Mouse (Mus musculus): ENCODE measurements at regions not wholly inside any gene's neighbourhood (a gene's known extent, or its start where the extent isn't known, plus 50 kb on each side); places are given as distances from the start of the nearest gene placed in this dataset.

DNA sequence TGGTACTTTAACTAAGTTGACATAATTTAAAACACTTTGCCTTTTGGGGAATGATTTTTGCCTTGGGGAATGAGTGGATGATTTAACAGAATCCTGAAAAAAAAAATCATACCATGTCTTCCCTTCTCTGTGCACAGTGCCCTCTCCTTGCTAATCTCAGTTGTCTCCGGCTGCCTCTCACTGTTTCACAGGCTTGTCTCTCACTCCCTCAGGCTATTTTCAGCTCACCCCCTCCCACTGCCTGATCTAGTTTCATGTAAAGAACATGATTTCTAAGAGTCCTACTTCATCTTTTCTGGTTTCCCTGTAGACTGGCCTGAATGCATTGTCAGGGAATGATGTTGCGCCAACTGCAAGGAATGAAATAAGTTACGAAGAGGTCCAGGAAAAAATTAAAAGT lies 231.2 kb downstream of the Brinp2 start:
- no peak overlapping the region for H3K27ac ChIP-seq

DNA sequence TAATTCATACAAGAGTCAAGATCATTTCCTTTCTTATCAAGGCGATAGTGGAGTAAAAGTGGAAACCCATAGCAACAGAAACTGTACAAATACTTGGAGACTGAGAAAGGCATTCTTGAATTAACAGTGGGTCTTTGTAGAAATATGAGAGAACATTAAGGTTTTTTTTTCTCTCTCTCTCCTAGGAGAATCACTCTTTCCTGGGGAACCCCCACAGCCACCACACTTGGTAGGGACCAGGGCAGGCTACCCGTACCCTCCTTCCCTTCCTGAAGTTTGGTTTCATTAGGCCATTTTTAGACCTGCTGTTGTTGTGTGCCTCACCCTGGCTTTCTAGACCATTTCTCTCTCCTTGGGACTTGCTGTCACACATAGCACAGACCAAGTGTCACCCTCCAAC lies 229.9 kb downstream of the Brinp2 start:
- WGBS: 70% methylated on average over 2 of the region's 2 CpGs

More for the DNA sequence above, 231.2 kb downstream of the Brinp2 start:
- no peaks in the 10 kb centered on the region for H3K27me3 ChIP-seq (ENCODE audit: insufficient read depth, low read length)
- H3K9ac ChIP-seq (replicated peaks; ENCODE audit: low read length): no peak overlapping the region
- H3K4me3 ChIP-seq (ENCODE audit: low read length): no peak overlapping the region
- DNase-seq (ENCODE audit: low spot score) (peak; percentile 13), ATAC-seq (no peak)
- no peaks in the 10 kb centered on the region for H3K9me3 ChIP-seq (ENCODE audit: low read length)
- no peaks in the 10 kb centered on the region for H3K36me3 ChIP-seq (ENCODE audit: insufficient read depth, low read length)
- no peak for TF ChIP-seq CTCF (IDR thresholded peaks at IDR 0.05; ENCODE audit: low read depth)
- no peaks in the 10 kb centered on the region for H3K4me1 ChIP-seq (ENCODE audit: insufficient read depth, low read length)
- no peak overlapping the region for H3K4me2 ChIP-seq (ENCODE audit: low read depth, low read length)
- WGBS: 77% methylated on average over 3 of the region's 3 CpGs

GRCm38 (mm10) chr1:158129243-158129770 lies 226.8 kb downstream of the Brinp2 start:
- 96% methylated on average over 3 of the region's 3 CpGs for WGBS

More for the DNA sequence above, 229.9 kb downstream of the Brinp2 start:
- TF ChIP-seq CTCF (IDR thresholded peaks at IDR 0.05; ENCODE audit: low read depth): no peak
- Histone ChIP-seq H3K9ac (replicated peaks; ENCODE audit: low read length) (no peak overlapping the region), H3K4me2 (ENCODE audit: low read depth, low read length) (no peak overlapping the region), H3K27me3 (ENCODE audit: insufficient read depth, low read length) (no peaks in the 10 kb centered on the region), H3K4me3 (ENCODE audit: low read length) (no peak overlapping the region), H3K36me3 (ENCODE audit: insufficient read depth, low read length) (no peaks in the 10 kb centered on the region), H3K9me3 (ENCODE audit: low read length) (no peaks in the 10 kb centered on the region), H3K27ac (no peak overlapping the region), H3K4me1 (ENCODE audit: insufficient read depth, low read length) (no peaks in the 10 kb centered on the region)
- no peak for DNase-seq (ENCODE audit: low spot score)
- ATAC-seq: no peak

DNA sequence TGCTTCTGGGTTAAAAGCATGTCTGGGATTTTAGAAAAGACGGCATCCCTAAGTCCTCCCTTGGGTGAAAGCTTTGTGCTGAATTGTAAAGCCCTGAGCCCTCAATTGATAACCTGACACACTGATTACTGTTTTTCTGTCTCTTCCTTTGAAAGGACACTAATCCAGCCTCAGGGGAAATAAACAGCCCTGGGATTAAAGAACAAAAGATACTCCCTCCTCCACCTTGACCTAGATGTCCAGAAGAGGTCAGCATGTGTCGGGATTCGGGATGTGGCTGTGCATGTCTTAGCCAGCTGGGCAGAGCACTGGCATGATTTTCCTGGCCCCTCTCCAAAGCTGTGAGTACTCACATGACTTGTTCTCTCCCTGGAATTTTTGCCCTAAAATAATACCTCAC lies 208.6 kb downstream of the Brinp2 start:
- Histone ChIP-seq H3K27me3 (ENCODE audit: insufficient read depth, low read length) (no peaks in the 10 kb centered on the region), H3K36me3 (ENCODE audit: insufficient read depth, low read length) (no peaks in the 10 kb centered on the region), H3K27ac (no peak overlapping the region), H3K4me3 (ENCODE audit: low read length) (no peak overlapping the region), H3K9ac (replicated peaks; ENCODE audit: low read length) (no peak overlapping the region), H3K4me2 (ENCODE audit: low read depth, low read length) (no peak overlapping the region), H3K4me1 (ENCODE audit: insufficient read depth, low read length) (peaks cover 6% of the 10 kb centered on the region; the same call in 1 of the 2 replicates), H3K9me3 (ENCODE audit: low read length) (no peaks in the 10 kb centered on the region)
- 7% methylated on average over 3 of the region's 3 CpGs for WGBS
- DNase-seq (ENCODE audit: low spot score): peak; percentile 77
- no peak; the same call in 1 of the 2 replicates for TF ChIP-seq CTCF (IDR thresholded peaks at IDR 0.05; ENCODE audit: low read depth)
- 0 out of 2 replicates have a peak, but pooled peaks have one; percentile 59 for ATAC-seq

More at GRCm38 (mm10) chr1:158129243-158129770, 226.8 kb downstream of the Brinp2 start:
- Histone ChIP-seq H3K36me3 (ENCODE audit: insufficient read depth, low read length) (no peaks in the 10 kb centered on the region), H3K4me3 (ENCODE audit: low read length) (no peak overlapping the region), H3K4me2 (ENCODE audit: low read depth, low read length) (no peak overlapping the region), H3K9me3 (ENCODE audit: low read length) (no peaks in the 10 kb centered on the region), H3K27me3 (ENCODE audit: insufficient read depth, low read length) (no peaks in the 10 kb centered on the region), H3K4me1 (ENCODE audit: insufficient read depth, low read length) (no peaks in the 10 kb centered on the region), H3K27ac (no peak overlapping the region), H3K9ac (replicated peaks; ENCODE audit: low read length) (no peak overlapping the region)
- TF ChIP-seq CTCF (IDR thresholded peaks at IDR 0.05; ENCODE audit: low read depth): no peak
- ATAC-seq: no peak
- no peak for DNase-seq (ENCODE audit: low spot score)

GRCm38 (mm10) chr1:158148035-158148434 lies 208.1 kb downstream of the Brinp2 start:
- ATAC-seq: no peak
- H3K27ac ChIP-seq: no peak overlapping the region
- 62% methylated on average over 5 of the region's 5 CpGs for WGBS

GRCm38 (mm10) chr1:158161111-158161510 lies 195.0 kb downstream of the Brinp2 start:
- no peak for TF ChIP-seq CTCF (IDR thresholded peaks at IDR 0.05; ENCODE audit: low read depth)
- Histone ChIP-seq H3K4me2 (ENCODE audit: low read depth, low read length) (peak overlapping the region; percentile 34; the same call in 1 of the 2 replicates), H3K36me3 (ENCODE audit: insufficient read depth, low read length) (no peaks in the 10 kb centered on the region), H3K9me3 (ENCODE audit: low read length) (no peaks in the 10 kb centered on the region), H3K4me1 (ENCODE audit: insufficient read depth, low read length) (0 out of 2 replicates have a peak, but pooled peaks cover 6% of the 10 kb centered on the region), H3K27ac (no peak overlapping the region), H3K9ac (replicated peaks; ENCODE audit: low read length) (no peak overlapping the region), H3K27me3 (ENCODE audit: insufficient read depth, low read length) (no peaks in the 10 kb centered on the region), H3K4me3 (ENCODE audit: low read length) (no peak overlapping the region)
- WGBS: 20% methylated on average over 2 of the region's 2 CpGs
- peak; percentile 56 for DNase-seq (ENCODE audit: low spot score)
- peak; percentile 41 for ATAC-seq

More at GRCm38 (mm10) chr1:158148035-158148434, 208.1 kb downstream of the Brinp2 start:
- Histone ChIP-seq H3K4me3 (ENCODE audit: low read length) (no peak overlapping the region), H3K9ac (replicated peaks; ENCODE audit: low read length) (no peak overlapping the region), H3K4me1 (ENCODE audit: insufficient read depth, low read length) (peaks cover 6% of the 10 kb centered on the region; the same call in 1 of the 2 replicates), H3K36me3 (ENCODE audit: insufficient read depth, low read length) (no peaks in the 10 kb centered on the region), H3K9me3 (ENCODE audit: low read length) (no peaks in the 10 kb centered on the region), H3K4me2 (ENCODE audit: low read depth, low read length) (no peak overlapping the region), H3K27me3 (ENCODE audit: insufficient read depth, low read length) (no peaks in the 10 kb centered on the region)
- DNase-seq (ENCODE audit: low spot score): no peak
- TF ChIP-seq CTCF (IDR thresholded peaks at IDR 0.05; ENCODE audit: low read depth): no peak

DNA sequence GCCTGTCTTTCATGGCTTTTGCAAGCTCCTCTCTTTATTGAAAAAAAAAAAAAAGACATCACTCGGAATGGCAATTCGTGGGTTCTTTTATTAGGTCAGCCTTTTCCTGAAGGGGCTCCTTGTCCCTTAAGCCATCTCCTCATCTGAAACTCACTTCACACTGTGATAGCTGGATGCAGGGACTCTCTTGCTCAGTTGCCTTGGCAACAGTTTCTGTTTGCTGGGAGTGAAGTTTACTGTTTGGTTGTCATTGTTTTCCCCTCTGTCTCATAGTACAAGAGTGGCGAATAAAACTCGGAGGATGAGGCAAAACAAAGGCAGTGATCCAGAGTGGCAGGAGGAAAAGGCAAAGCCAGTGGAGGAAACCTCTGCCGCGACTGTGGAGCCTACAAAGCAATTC lies 194.6 kb downstream of the Brinp2 start:
- DNase-seq (ENCODE audit: low spot score) (peak; percentile 69), ATAC-seq (peak; percentile 81)
- no peaks in the 10 kb centered on the region for H3K27me3 ChIP-seq (ENCODE audit: insufficient read depth, low read length)
- 0 out of 2 replicates have a peak, but pooled peaks cover 6% of the 10 kb centered on the region for H3K4me1 ChIP-seq (ENCODE audit: insufficient read depth, low read length)
- peak overlapping the region; percentile 34; the same call in 1 of the 2 replicates for H3K4me2 ChIP-seq (ENCODE audit: low read depth, low read length)
- H3K9me3 ChIP-seq (ENCODE audit: low read length): no peaks in the 10 kb centered on the region
- WGBS: 15% methylated on average over 6 of the region's 6 CpGs
- no peak overlapping the region for H3K4me3 ChIP-seq (ENCODE audit: low read length)
- H3K27ac ChIP-seq: no peak overlapping the region
- no peak overlapping the region for H3K9ac ChIP-seq (replicated peaks; ENCODE audit: low read length)
- no peaks in the 10 kb centered on the region for H3K36me3 ChIP-seq (ENCODE audit: insufficient read depth, low read length)
- no peak for TF ChIP-seq CTCF (IDR thresholded peaks at IDR 0.05; ENCODE audit: low read depth)
